Mouse (Mus musculus): ENCODE data around the gene Amy2a2. TPM values are rescaled to one million over a fixed set of nuclear protein-coding genes. Genes with fewer than 3 reads are reported as not detected.
"Not testable (repeated sequence)": the region's sequence is repeated elsewhere in the genome, so short reads cannot be mapped to it uniquely, and the experiment has no call there.

Gene Amy2a2
- 39.1 TPM in 1 of 2 replicates, not detected in the other for polyA plus RNA-seq (2014; fragmentation: Nextera tagmentation; extraction: Ambion mirVana)

DNA sequence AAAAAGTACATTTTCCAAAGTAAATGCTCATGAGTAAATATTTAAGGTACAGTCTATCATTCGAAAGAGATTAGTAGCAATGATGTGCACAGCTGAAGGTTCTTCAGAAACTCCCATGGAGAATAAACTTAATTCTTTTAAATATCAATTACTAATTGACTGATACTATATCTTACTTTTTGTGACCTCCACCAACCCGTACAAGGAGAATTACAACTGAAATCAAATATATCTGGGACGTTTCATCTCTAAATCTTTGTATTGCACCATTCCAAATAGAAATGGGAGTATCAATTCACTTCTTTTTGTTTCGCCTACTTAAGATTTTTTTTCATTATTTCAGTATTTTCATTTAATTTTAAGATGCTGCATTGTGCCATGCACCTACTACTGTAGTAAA lies at the start of gene Amy2a2:
TSS of gene Amy2a2 (minus strand) at position 101 of the 400 bp plus-strand sequence.
- WGBS = no CpG with 5 or more reads among the region's 4 CpGs
- H3K9me3 ChIP-seq (ENCODE audit: control insufficient read depth, low read length); H3K9ac ChIP-seq (ENCODE audit: low read length); H3K36me3 ChIP-seq (ENCODE audit: control insufficient read depth, insufficient read depth, low read length); H3K27ac ChIP-seq (ENCODE audit: low read depth); ATAC-seq (replicated peaks; ENCODE audit: low FRiP score, low TSS enrichment, low read depth); H3K4me2 ChIP-seq (ENCODE audit: low read length); DNase-seq (ENCODE audit: low spot score); H3K27me3 ChIP-seq (replicated peaks; ENCODE audit: control insufficient read depth, insufficient read depth, low read length); H3K4me3 ChIP-seq (ENCODE audit: low read depth, low read length); H3K4me1 ChIP-seq (replicated peaks; ENCODE audit: control insufficient read depth, insufficient read depth, low read length): not testable (repeated sequence)

DNA sequence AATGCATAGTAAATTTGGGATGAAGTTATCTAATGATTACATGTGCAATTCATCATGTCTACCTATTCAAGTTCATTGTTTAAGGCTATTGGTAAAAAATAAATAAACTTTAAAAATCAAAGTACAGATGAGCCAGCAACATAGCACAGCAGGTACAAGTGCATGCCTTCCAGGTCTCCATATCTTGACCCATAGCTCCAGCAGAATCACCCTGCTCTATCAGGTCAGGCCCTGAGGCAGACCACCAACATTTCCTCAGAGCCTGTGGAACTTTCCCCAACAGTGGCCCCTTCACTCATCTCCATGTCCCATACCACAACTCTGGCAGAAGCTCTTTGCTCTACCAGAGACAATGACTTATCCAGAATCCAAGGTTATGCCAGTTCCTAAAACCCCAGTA lies 11.0 kb downstream of the Amy2a2 start:
- not testable (repeated sequence) for H3K27me3 ChIP-seq (replicated peaks; ENCODE audit: control insufficient read depth, insufficient read depth, low read length); H3K4me2 ChIP-seq (ENCODE audit: low read length); DNase-seq (ENCODE audit: low spot score); H3K9ac ChIP-seq (ENCODE audit: low read length); H3K27ac ChIP-seq (ENCODE audit: low read depth); H3K9me3 ChIP-seq (ENCODE audit: control insufficient read depth, low read length); H3K36me3 ChIP-seq (ENCODE audit: control insufficient read depth, insufficient read depth, low read length); ATAC-seq (replicated peaks; ENCODE audit: low FRiP score, low TSS enrichment, low read depth); H3K4me3 ChIP-seq (ENCODE audit: low read depth, low read length); H3K4me1 ChIP-seq (replicated peaks; ENCODE audit: control insufficient read depth, insufficient read depth, low read length)

DNA sequence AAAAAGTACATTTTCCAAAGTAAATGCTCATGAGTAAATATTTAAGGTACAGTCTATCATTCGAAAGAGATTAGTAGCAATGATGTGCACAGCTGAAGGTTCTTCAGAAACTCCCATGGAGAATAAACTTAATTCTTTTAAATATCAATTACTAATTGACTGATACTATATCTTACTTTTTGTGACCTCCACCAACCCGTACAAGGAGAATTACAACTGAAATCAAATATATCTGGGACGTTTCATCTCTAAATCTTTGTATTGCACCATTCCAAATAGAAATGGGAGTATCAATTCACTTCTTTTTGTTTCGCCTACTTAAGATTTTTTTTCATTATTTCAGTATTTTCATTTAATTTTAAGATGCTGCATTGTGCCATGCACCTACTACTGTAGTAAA lies 32.5 kb downstream of the Amy2a2 start, which contains the start of gene Amy2a3:
TSS of gene Amy2a3 (minus strand) at position 101 of the 400 bp plus-strand sequence.
- H3K4me2 ChIP-seq (ENCODE audit: low read length); H3K27ac ChIP-seq (ENCODE audit: low read depth); H3K4me3 ChIP-seq (ENCODE audit: low read depth, low read length); DNase-seq (ENCODE audit: low spot score); H3K9ac ChIP-seq (ENCODE audit: low read length); ATAC-seq (replicated peaks; ENCODE audit: low FRiP score, low TSS enrichment, low read depth); H3K36me3 ChIP-seq (ENCODE audit: control insufficient read depth, insufficient read depth, low read length); H3K9me3 ChIP-seq (ENCODE audit: control insufficient read depth, low read length); H3K27me3 ChIP-seq (replicated peaks; ENCODE audit: control insufficient read depth, insufficient read depth, low read length); H3K4me1 ChIP-seq (replicated peaks; ENCODE audit: control insufficient read depth, insufficient read depth, low read length): not testable (repeated sequence)
- no CpG with 5 or more reads among the region's 4 CpGs for WGBS

DNA sequence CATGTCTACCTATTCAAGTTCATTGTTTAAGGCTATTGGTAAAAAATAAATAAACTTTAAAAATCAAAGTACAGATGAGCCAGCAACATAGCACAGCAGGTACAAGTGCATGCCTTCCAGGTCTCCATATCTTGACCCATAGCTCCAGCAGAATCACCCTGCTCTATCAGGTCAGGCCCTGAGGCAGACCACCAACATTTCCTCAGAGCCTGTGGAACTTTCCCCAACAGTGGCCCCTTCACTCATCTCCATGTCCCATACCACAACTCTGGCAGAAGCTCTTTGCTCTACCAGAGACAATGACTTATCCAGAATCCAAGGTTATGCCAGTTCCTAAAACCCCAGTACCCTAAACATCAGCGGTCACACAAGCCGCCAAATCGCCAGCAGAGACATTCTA lies 43.5 kb downstream of the Amy2a2 start:
- H3K4me1 ChIP-seq (replicated peaks; ENCODE audit: control insufficient read depth, insufficient read depth, low read length); H3K9ac ChIP-seq (ENCODE audit: low read length); H3K4me2 ChIP-seq (ENCODE audit: low read length); H3K4me3 ChIP-seq (ENCODE audit: low read depth, low read length); H3K9me3 ChIP-seq (ENCODE audit: control insufficient read depth, low read length); H3K36me3 ChIP-seq (ENCODE audit: control insufficient read depth, insufficient read depth, low read length); DNase-seq (ENCODE audit: low spot score); H3K27me3 ChIP-seq (replicated peaks; ENCODE audit: control insufficient read depth, insufficient read depth, low read length); H3K27ac ChIP-seq (ENCODE audit: low read depth); ATAC-seq (replicated peaks; ENCODE audit: low FRiP score, low TSS enrichment, low read depth): not testable (repeated sequence)
- WGBS = no CpG with 5 or more reads among the region's 3 CpGs

Other genes with a start within 250 kb of the Amy2a2 start
- gene Amy2a5, start 97.8 kb downstream of the Amy2a2 start, polyA plus RNA-seq (2014; fragmentation: Nextera tagmentation; extraction: Ambion mirVana) = 18.5 TPM in 1 of 2 replicates, not detected in the other
- 39.1 TPM in 1 of 2 replicates, not detected in the other for gene Amy2a4, start 65.2 kb downstream of the Amy2a2 start, polyA plus RNA-seq (2014; fragmentation: Nextera tagmentation; extraction: Ambion mirVana)
- 39.1 TPM in 1 of 2 replicates, not detected in the other for gene Amy2a3, start 32.6 kb downstream of the Amy2a2 start, polyA plus RNA-seq (2014; fragmentation: Nextera tagmentation; extraction: Ambion mirVana)
- 210 TPM in 1 of 2 replicates, not detected in the other for gene Amy2a1, start 175.8 kb upstream of the Amy2a2 start, polyA plus RNA-seq (2014; fragmentation: Nextera tagmentation; extraction: Ambion mirVana)

All from intestine, embryonic 14.5 days (tissue).